Mouse (Mus musculus): Measurements from ENCODE around the gene Krtap1-3.

GRCm38 (mm10) chr11:99634653-99635134, 43.6 kb upstream of the Krtap1-3 start, which contains the start of gene Krtap4-2:
- no peak for TF ChIP-seq POLR2A (IDR thresholded peaks at IDR 0.05; ENCODE audit: low read depth, low read length)
- TF ChIP-seq CTCF (conservative IDR thresholded peaks at IDR 0.05; ENCODE audit: insufficient read depth, insufficient read length, low read depth, low read length), result no peak
